12 mouse cellular contexts compared by ENCODE assay signal in the genomic region with DNA sequence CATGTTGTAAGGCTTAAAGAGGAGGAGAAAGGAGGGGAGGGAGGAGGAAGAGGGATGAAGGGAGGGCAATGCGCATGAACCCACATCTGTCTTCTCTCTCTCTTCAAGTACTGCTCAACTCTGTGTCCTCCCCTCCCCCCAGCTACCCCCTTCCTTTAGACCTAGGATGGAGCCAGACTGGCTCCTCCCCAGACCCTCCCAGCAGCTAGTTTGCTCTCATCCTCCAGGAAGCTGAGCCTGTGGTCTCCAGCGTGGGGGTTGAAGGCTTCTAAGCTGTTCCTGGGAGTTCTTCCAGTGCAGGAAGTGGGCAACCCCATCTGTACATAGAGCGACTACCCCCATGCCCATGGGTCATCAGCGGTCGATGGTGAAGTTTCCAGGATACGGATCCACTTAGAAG. TPM values are rescaled to one million over a fixed set of nuclear protein-coding genes. Genes with fewer than 3 reads are reported as not detected.
DNase-seq lines count a peak whose midpoint lies in the region; ATAC-seq and TF ChIP-seq lines count a peak whose summit lies in the region.
"Had no signal": no experiment of that assay in that cellular context is flagged by ENCODE, and none has a peak within 500 bp of the region (broad histone marks: within the 10 kb centered on the region; RNA-seq: fewer than 3 reads in every experiment).

No protein-coding gene starts in this region.

- intact Hi-C loops in gastrocnemius, adult 2 months (cut with DNase I) = no loop called here

- no peak for TF ChIP-seq CTCF in kidney, postnatal 0 days (IDR thresholded peaks at IDR 0.05; ENCODE audit: low read depth)
- no peak for TF ChIP-seq CTCF in gastrocnemius, adult 2 months (IDR thresholded peaks at IDR 0.05)

- H3K4me2 ChIP-seq in kidney, postnatal 0 days (ENCODE audit: low read length) = no peak overlapping the region
- no peak overlapping the region for H3K4me2 ChIP-seq in midbrain, embryonic 16.5 days (ENCODE audit: low read length)
- no peak overlapping the region; the same call in 1 of the 2 replicates for H3K4me2 ChIP-seq in embryonic facial prominence, embryonic 12.5 days (replicated peaks)
- no peak overlapping the region for H3K4me2 ChIP-seq in liver, embryonic 12.5 days
- H3K4me2 ChIP-seq: limb, embryonic 12.5 days; neural tube, embryonic 13.5 days had no signal

- WGBS in kidney, postnatal 0 days = 40% methylated on average over 6 of the region's 6 CpGs
- 64% methylated on average over 6 of the region's 6 CpGs for WGBS in midbrain, embryonic 10.5 days
- WGBS in midbrain, embryonic 16.5 days = 62% methylated on average over 6 of the region's 6 CpGs
- 24% methylated on average over 6 of the region's 6 CpGs for WGBS in embryonic facial prominence, embryonic 12.5 days
- WGBS in liver, embryonic 12.5 days (ENCODE audit: insufficient replicate concordance) = 25% methylated on average over 6 of the region's 6 CpGs

- H3K4me3 ChIP-seq in kidney, postnatal 0 days (replicated peaks; ENCODE audit: low read depth, low read length) = no peak overlapping the region
- no peak overlapping the region for H3K4me3 ChIP-seq in midbrain, embryonic 10.5 days
- no peak overlapping the region for H3K4me3 ChIP-seq in midbrain, embryonic 16.5 days (ENCODE audit: low read depth, low read length)
- H3K4me3 ChIP-seq in embryonic facial prominence, embryonic 12.5 days = no peak overlapping the region
- no peak overlapping the region for H3K4me3 ChIP-seq in liver, embryonic 12.5 days
- H3K4me3 ChIP-seq in gastrocnemius, adult 2 months = no peak overlapping the region
- H3K4me3 ChIP-seq: limb, embryonic 12.5 days; neural tube, embryonic 13.5 days had no signal

- H3K27me3 ChIP-seq in kidney, postnatal 0 days (ENCODE audit: insufficient read depth, low read length) = no peaks in the 10 kb centered on the region
- peaks cover 14% of the 10 kb centered on the region for H3K27me3 ChIP-seq in midbrain, embryonic 10.5 days (ENCODE audit: low read depth, poor library complexity, severe bottlenecking)
- no peaks in the 10 kb centered on the region for H3K27me3 ChIP-seq in midbrain, embryonic 16.5 days (ENCODE audit: control insufficient read depth, insufficient read depth, low read depth, low read length)
- H3K27me3 ChIP-seq in embryonic facial prominence, embryonic 12.5 days = peaks cover 4% of the 10 kb centered on the region; the same call in 1 of the 2 replicates
- no peaks in the 10 kb centered on the region for H3K27me3 ChIP-seq in liver, embryonic 12.5 days (replicated peaks)
- H3K27me3 ChIP-seq: neural tube, embryonic 13.5 days had no signal

- H3K27ac ChIP-seq in kidney, postnatal 0 days = peak overlapping the region; percentile 72
- peak overlapping the region; percentile 29; the same call in 1 of the 2 replicates for H3K27ac ChIP-seq in midbrain, embryonic 10.5 days (replicated peaks)
- no peak overlapping the region for H3K27ac ChIP-seq in midbrain, embryonic 16.5 days (ENCODE audit: low read length)
- H3K27ac ChIP-seq in embryonic facial prominence, embryonic 12.5 days = peak overlapping the region; percentile 77
- H3K27ac ChIP-seq in liver, embryonic 12.5 days = peak overlapping the region; percentile 36; the same call in 1 of the 2 replicates
- H3K27ac ChIP-seq in gastrocnemius, adult 2 months = no peak overlapping the region
- H3K27ac ChIP-seq: limb, embryonic 12.5 days; neural tube, embryonic 13.5 days had no signal

- no peaks in the 10 kb centered on the region for H3K9me3 ChIP-seq in kidney, postnatal 0 days (replicated peaks; ENCODE audit: low read length)
- H3K9me3 ChIP-seq in midbrain, embryonic 10.5 days (replicated peaks) = no peaks in the 10 kb centered on the region
- no peaks in the 10 kb centered on the region for H3K9me3 ChIP-seq in midbrain, embryonic 16.5 days (replicated peaks; ENCODE audit: control insufficient read depth, low read length, poor library complexity, severe bottlenecking)
- H3K9me3 ChIP-seq in embryonic facial prominence, embryonic 12.5 days = no peaks in the 10 kb centered on the region
- H3K9me3 ChIP-seq in liver, embryonic 12.5 days (replicated peaks) = no peaks in the 10 kb centered on the region
- H3K9me3 ChIP-seq: limb, embryonic 12.5 days; neural tube, embryonic 13.5 days had no signal

- no peaks in the 10 kb centered on the region for H3K36me3 ChIP-seq in kidney, postnatal 0 days (ENCODE audit: insufficient read depth, low read length)
- no peaks in the 10 kb centered on the region for H3K36me3 ChIP-seq in midbrain, embryonic 10.5 days
- H3K36me3 ChIP-seq in midbrain, embryonic 16.5 days (ENCODE audit: control insufficient read depth, insufficient read depth, low read length) = no peaks in the 10 kb centered on the region
- no peaks in the 10 kb centered on the region for H3K36me3 ChIP-seq in embryonic facial prominence, embryonic 12.5 days
- H3K36me3 ChIP-seq in liver, embryonic 12.5 days = no peaks in the 10 kb centered on the region
- H3K36me3 ChIP-seq: limb, embryonic 12.5 days; neural tube, embryonic 13.5 days had no signal

- no peak overlapping the region for H3K9ac ChIP-seq in kidney, postnatal 0 days (ENCODE audit: low read depth, low read length)
- H3K9ac ChIP-seq in midbrain, embryonic 16.5 days (ENCODE audit: low read depth, low read length) = no peak overlapping the region
- H3K9ac ChIP-seq in embryonic facial prominence, embryonic 12.5 days = no peak overlapping the region
- no peak overlapping the region for H3K9ac ChIP-seq in liver, embryonic 12.5 days
- H3K9ac ChIP-seq: limb, embryonic 12.5 days; neural tube, embryonic 13.5 days had no signal

- DNase-seq in kidney, postnatal 0 days (ENCODE audit: low spot score) = peak; percentile 50
- no peak for DNase-seq in kidney, adult 18-20 months
- no peak for DNase-seq in midbrain, embryonic 10.5 days (ENCODE audit: low spot score)
- DNase-seq in gastrocnemius, adult 2 months = no peak
- DNase-seq in adrenal gland, postnatal 10 days = no peak
- DNase-seq: cerebellum, postnatal 36 days had no signal

- H3K4me1 ChIP-seq in kidney, postnatal 0 days (replicated peaks; ENCODE audit: insufficient read depth, low read length) = no peaks in the 10 kb centered on the region
- H3K4me1 ChIP-seq in midbrain, embryonic 10.5 days = peaks cover 74% of the 10 kb centered on the region
- 0 out of 2 replicates have a peak, but pooled peaks cover 5% of the 10 kb centered on the region for H3K4me1 ChIP-seq in midbrain, embryonic 16.5 days (ENCODE audit: control insufficient read depth, insufficient read depth, low read length)
- H3K4me1 ChIP-seq in embryonic facial prominence, embryonic 12.5 days = peaks cover 36% of the 10 kb centered on the region
- H3K4me1 ChIP-seq in liver, embryonic 12.5 days = peaks cover 12% of the 10 kb centered on the region

- ATAC-seq in kidney, postnatal 0 days (replicated peaks; ENCODE audit: low FRiP score, low read depth) = peak; percentile 57; the same call in 1 of the 2 replicates
- no peak for ATAC-seq in midbrain, embryonic 16.5 days
- ATAC-seq in embryonic facial prominence, embryonic 12.5 days (ENCODE audit: insufficient number of reproducible peaks, insufficient read depth, low FRiP score, low TSS enrichment) = peak; percentile 19; the same call in 1 of the 2 replicates
- ATAC-seq in liver, embryonic 12.5 days = no peak
- ATAC-seq: CD4-positive, CD25-positive, alpha-beta regulatory T cell, adult 4 months had no signal

RNA-seq across cellular contexts. Expression of a gene that starts 38.8 kb away (rescaled TPM):
- polyA plus RNA-seq in kidney, postnatal 0 days (2015; fragmentation: Nextera tagmentation; extraction: Ambion mirVana) = 1.6 and 2.2 TPM in 2 replicates
- polyA plus RNA-seq in midbrain, embryonic 10.5 days (2016; fragmentation: Nextera tagmentation; extraction: Ambion mirVana) = 4.1 and 4.5 TPM in 2 replicates
- 3.0 and 3.5 TPM in 2 replicates for polyA plus RNA-seq in midbrain, embryonic 16.5 days (2015; fragmentation: Nextera tagmentation; extraction: Ambion mirVana)
- 3.7 and 3.8 TPM in 2 replicates for polyA plus RNA-seq in embryonic facial prominence, embryonic 12.5 days (2016; fragmentation: Nextera tagmentation; extraction: Ambion mirVana)
- polyA plus RNA-seq in liver, embryonic 12.5 days (2016; fragmentation: Nextera tagmentation; extraction: Ambion mirVana) = 1.1 TPM in 2 replicates
- under 1 TPM; 0.23 to 0.84 TPM for total RNA-seq in gastrocnemius, adult 2 months (2021)
- total RNA-seq in adrenal gland, postnatal 10 days (2021) = 1 to 10 TPM; 4.9 to 5.4 TPM

Comparison
In these comparisons a context has a peak if more than half of its experiments do, and no peak if none do; other contexts are left out.
1. H3K27ac ChIP-seq: peak in kidney, postnatal 0 days (single experiment), midbrain, embryonic 10.5 days (single experiment), embryonic facial prominence, embryonic 12.5 days (single experiment) and liver, embryonic 12.5 days (single experiment); none in midbrain, embryonic 16.5 days (single experiment) and gastrocnemius, adult 2 months (single experiment).
2. ATAC-seq: peak in kidney, postnatal 0 days (single experiment) and embryonic facial prominence, embryonic 12.5 days (single experiment); none in midbrain, embryonic 16.5 days (single experiment) and liver, embryonic 12.5 days (single experiment).